Mouse (Mus musculus) CD4-positive, CD25-positive, alpha-beta regulatory T cell, adult 2 months (primary cell): ENCODE data around the gene Tradd.

Source experiments
- DNase-seq: peaks from one replicate; pipeline ENCODE4 v3.0.0-alpha.2; 2012; ENCODE audit warnings: low read depth, low spot score

The Tradd gene

GRCm38 (mm10) chr8:105270101-105270915, 5.9 kb upstream of the Tradd start:
- DNase-seq = peak; percentile 46

GRCm38 (mm10) chr8:105269461-105269947, 5.1 kb upstream of the Tradd start, which contains the start of gene Hsf4:
Hsf4 (plus strand) TSS chr8:105269801.
- DNase-seq = peak; percentile 53

- no peak for DNase-seq
These were observed 4.7 kb upstream of the Tradd start for GRCm38 (mm10) chr8:105269075-105269458.

GRCm38 (mm10) chr8:105268342-105269074, 4.1 kb upstream of the Tradd start:
- no peak for DNase-seq

- DNase-seq = peak; percentile 66
These were observed 2.4 kb upstream of the Tradd start for GRCm38 (mm10) chr8:105266775-105267174.

- DNase-seq = peak; percentile 82
These were observed 719 bp upstream of the Tradd start for GRCm38 (mm10) chr8:105265128-105265527.

GRCm38 (mm10) chr8:105263244-105263912, 1.0 kb downstream of the Tradd start:
- DNase-seq = peak; percentile 30

- no peak for DNase-seq
These were observed 3.0 kb downstream of the Tradd start for GRCm38 (mm10) chr8:105261326-105261980.

GRCm38 (mm10) chr8:105260371-105261099, 3.9 kb downstream of the Tradd start:
- no peak for DNase-seq

- DNase-seq = peak; percentile 84
These were observed 4.6 kb downstream of the Tradd start for GRCm38 (mm10) chr8:105259721-105260320.

GRCm38 (mm10) chr8:105258911-105259720, 5.3 kb downstream of the Tradd start:
- DNase-seq = no peak

GRCm38 (mm10) chr8:105257318-105258114, 6.9 kb downstream of the Tradd start:
- no peak for DNase-seq

- peak; percentile 64 for DNase-seq
These were observed 9.5 kb downstream of the Tradd start, which contains the start of gene B3gnt9 for GRCm38 (mm10) chr8:105254966-105255350. B3gnt9 (minus strand) TSS chr8:105255153.

GRCm38 (mm10) chr8:105254152-105254965, 10.1 kb downstream of the Tradd start:
- peak; percentile 93 for DNase-seq

GRCm38 (mm10) chr8:105253766-105254151, 10.7 kb downstream of the Tradd start:
- DNase-seq = no peak

- no peak for DNase-seq
These were observed 11.5 kb downstream of the Tradd start for GRCm38 (mm10) chr8:105252680-105253537.

- no peak for DNase-seq
These were observed 12.5 kb downstream of the Tradd start for GRCm38 (mm10) chr8:105251954-105252353.
